Mouse (Mus musculus) G1E (cell line): ENCODE measurements around the gene Apba1. TPM values are rescaled to one million over a fixed set of nuclear protein-coding genes. Genes with fewer than 3 reads are reported as not detected.

Experiments used
- ATAC-seq: 2 replicates; pipeline ENCODE4 v1.8.0; 2016; ENCODE audit warnings: mild to moderate bottlenecking; ENCODE audit not compliant: insufficient number of reproducible peaks, poor library complexity, low FRiP score, severe bottlenecking; ENCODE audit errors: extremely low read depth
- DNase-seq: peaks from one replicate; pipeline ENCODE4 v3.0.0; 2012; ENCODE audit warnings: low spot score
- H3K27me3 ChIP-seq: 2 replicates; pipeline ENCODE4 v1.6.1; 2012; ENCODE audit warnings: mild to moderate bottlenecking, low read length, inconsistent platforms; ENCODE audit not compliant: insufficient read depth
- H3K36me3 ChIP-seq: replicated peaks from 2 replicates; pipeline ENCODE3; 2012; ENCODE audit warnings: mild to moderate bottlenecking, inconsistent platforms
- H3K4me1 ChIP-seq: 2 replicates; pipeline ENCODE4 v1.6.1; 2012; ENCODE audit warnings: low read depth, low read length, inconsistent platforms, mixed read lengths; ENCODE audit not compliant: insufficient read depth
- H3K4me3 ChIP-seq: 2 replicates; pipeline ENCODE4 v1.5.1; 2012; ENCODE audit warnings: low read depth, mild to moderate bottlenecking, inconsistent platforms, low read length, moderate library complexity, mixed read lengths
- H3K9me3 ChIP-seq: replicated peaks from 2 replicates; pipeline ENCODE4 v1.6.1; 2012; ENCODE audit warnings: inconsistent platforms
- CTCF ChIP-seq: IDR thresholded peaks from 2 replicates; pipeline ENCODE4 v1.5.1; 2012; ENCODE audit warnings: low read depth, low read length, inconsistent platforms, mixed read lengths
- GATA1 ChIP-seq: IDR thresholded peaks from 2 replicates; pipeline ENCODE4 v1.6.1; 2012; ENCODE audit warnings: borderline replicate concordance, low read length, inconsistent platforms, mixed read lengths
- GATA2 ChIP-seq: IDR thresholded peaks from 2 replicates; pipeline ENCODE4 v1.6.1; 2012; ENCODE audit warnings: low read depth, low read length, inconsistent platforms, borderline replicate concordance
- POLR2AphosphoS5 ChIP-seq: IDR thresholded peaks from 2 replicates; pipeline ENCODE4 v1.6.1; 2012; ENCODE audit warnings: low read depth, low read length, inconsistent platforms; ENCODE audit not compliant: insufficient replicate concordance
- TAL1 ChIP-seq: conservative IDR thresholded peaks from 2 replicates; pipeline ENCODE4 v1.6.1; 2012; ENCODE audit warnings: low read depth, low read length, inconsistent platforms, mixed read lengths
- polyA plus RNA-seq: library from polyadenylated mRNA; stranded (reverse); fragments of >175 nt; gene quantifications from 2 replicates; pipeline ENCODE4 v1.2.3, GENCODE M21; 2012
- total RNA-seq, 2 experiments: library from RNA; stranded (forward) in 1 of 2; stranded (reverse) in 1 of 2; fragments of 200-1000 nt in 1 of 2; fragments of >200 nt in 1 of 2; fragmentation: Nextera tagmentation in 1 of 2; gene quantifications; 2 replicates each; pipeline ENCODE4 v1.2.3; 2014 to 2017

The Apba1 gene
- total and polyA plus RNA-seq, 3 experiments: 0.16 TPM; not detected in 2

DNA sequence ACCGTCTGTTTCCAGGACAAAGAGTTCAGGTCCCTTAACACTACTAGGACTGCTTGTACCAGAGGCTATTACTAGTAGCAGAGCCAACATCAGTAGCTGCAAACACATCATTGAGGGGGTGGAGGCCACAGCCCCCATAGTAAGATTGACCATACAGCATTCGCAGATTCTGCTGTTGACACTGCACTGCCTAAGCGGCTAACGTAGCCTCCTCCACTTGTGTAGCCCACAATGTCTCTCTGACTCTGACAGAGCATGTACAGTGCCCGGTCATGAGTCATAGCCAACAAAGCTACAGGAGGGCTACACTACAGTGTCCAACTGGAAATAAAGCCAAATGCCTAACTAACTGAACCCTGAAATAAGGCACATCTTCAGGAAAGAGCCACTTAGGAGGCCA lies 166.9 kb downstream of the Apba1 start:
- DNase-seq (no peak), ATAC-seq (no peak)
- H3K9me3 ChIP-seq: no peaks in the 10 kb centered on the region
- no peaks in the 10 kb centered on the region; the same call in 1 of the 2 replicates for H3K27me3 ChIP-seq
- no peaks in the 10 kb centered on the region for H3K36me3 ChIP-seq
- TF ChIP-seq POLR2AphosphoS5: no peak
- TF ChIP-seq GATA1: no peak
- TF ChIP-seq GATA2: no peak
- TF ChIP-seq TAL1: no peak
- no peak for TF ChIP-seq CTCF
- H3K4me1 ChIP-seq: no peaks in the 10 kb centered on the region
- no peak overlapping the region for H3K4me3 ChIP-seq

DNA sequence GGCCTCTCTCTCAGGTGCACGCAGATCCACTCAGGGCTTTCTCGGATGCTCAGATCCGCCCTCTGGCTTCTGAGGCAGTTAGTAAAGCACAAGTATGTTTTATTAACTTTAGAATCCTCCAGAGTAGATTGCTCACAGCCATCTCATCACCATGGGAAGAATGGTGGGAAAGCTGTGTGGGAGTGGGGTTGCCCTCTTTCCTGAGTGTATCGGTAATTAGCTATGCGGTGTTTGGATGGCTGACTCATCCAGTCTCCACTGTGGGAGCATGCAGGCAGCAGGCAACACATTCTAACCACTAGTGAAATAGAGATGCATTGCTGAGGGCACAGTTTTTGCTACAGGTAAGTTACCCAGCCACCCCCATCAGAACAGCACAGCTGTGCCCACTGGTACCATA lies 172.1 kb downstream of the Apba1 start:
- no peaks in the 10 kb centered on the region for H3K27me3 ChIP-seq
- no peaks in the 10 kb centered on the region for H3K4me1 ChIP-seq
- no peaks in the 10 kb centered on the region for H3K36me3 ChIP-seq
- TF ChIP-seq GATA1 (no peak), GATA2 (no peak), TAL1 (no peak), POLR2AphosphoS5 (no peak), CTCF (no peak)
- H3K9me3 ChIP-seq: no peaks in the 10 kb centered on the region
- no peak for DNase-seq
- no peak for ATAC-seq
- H3K4me3 ChIP-seq: no peak overlapping the region

DNA sequence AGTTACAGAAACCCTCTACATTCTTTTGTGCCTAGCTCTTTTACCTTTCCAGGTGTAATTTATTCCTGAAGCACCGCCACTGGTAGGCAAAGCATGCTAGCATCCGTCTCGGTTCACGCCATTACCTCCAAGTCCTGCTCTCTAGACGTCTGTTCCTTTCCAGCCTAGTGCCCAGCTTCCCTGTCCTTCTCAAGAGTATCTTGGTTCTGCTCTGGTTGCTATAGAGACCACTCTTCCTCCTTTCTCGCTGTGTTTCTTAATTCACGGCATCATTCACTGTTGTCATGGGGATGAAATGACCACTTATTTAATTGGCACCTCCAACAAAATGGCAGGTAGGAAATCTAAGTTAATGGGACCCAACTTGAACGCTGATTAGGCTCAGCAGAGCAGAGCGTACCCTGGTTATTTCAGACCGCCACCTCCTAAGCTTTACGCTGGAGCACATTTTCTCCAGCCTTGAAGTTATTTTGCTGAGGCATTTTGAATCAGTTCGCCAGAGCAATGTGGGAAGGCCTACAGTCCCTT lies 182.8 kb downstream of the Apba1 start:
- ATAC-seq (no peak), DNase-seq (no peak)
- no peaks in the 10 kb centered on the region for H3K36me3 ChIP-seq
- H3K4me1 ChIP-seq: no peaks in the 10 kb centered on the region
- no peak for TF ChIP-seq POLR2AphosphoS5
- TF ChIP-seq GATA1: no peak
- no peak for TF ChIP-seq TAL1
- no peak for TF ChIP-seq GATA2
- TF ChIP-seq CTCF: no peak
- no peak overlapping the region for H3K4me3 ChIP-seq
- H3K27me3 ChIP-seq: no peaks in the 10 kb centered on the region
- H3K9me3 ChIP-seq: no peaks in the 10 kb centered on the region

DNA sequence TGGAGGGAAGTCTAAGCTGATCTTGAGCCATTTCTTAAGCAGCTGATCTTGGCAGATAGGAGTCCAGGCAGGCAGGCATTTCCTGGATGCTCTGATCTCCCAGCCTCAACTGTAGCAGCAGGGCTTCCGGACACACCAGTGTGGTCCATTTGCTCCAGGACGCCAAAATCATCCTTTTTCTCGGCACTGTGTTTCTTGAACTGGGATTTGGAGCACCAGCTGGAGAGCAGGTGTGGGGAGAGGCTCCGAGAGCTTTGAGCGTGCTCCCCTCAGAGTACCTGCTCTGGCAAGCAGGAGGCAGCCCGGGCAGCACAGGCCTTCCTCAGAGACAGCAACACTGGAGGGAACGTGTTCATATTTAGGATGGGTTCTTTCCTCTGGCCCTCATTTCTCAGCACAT lies 184.2 kb downstream of the Apba1 start:
- DNase-seq (no peak), ATAC-seq (no peak)
- Histone ChIP-seq H3K36me3 (no peaks in the 10 kb centered on the region), H3K4me1 (no peaks in the 10 kb centered on the region), H3K27me3 (no peaks in the 10 kb centered on the region), H3K9me3 (no peaks in the 10 kb centered on the region), H3K4me3 (no peak overlapping the region)
- no peak for TF ChIP-seq GATA1
- TF ChIP-seq GATA2: no peak
- TF ChIP-seq TAL1: no peak
- no peak for TF ChIP-seq CTCF
- no peak for TF ChIP-seq POLR2AphosphoS5

DNA sequence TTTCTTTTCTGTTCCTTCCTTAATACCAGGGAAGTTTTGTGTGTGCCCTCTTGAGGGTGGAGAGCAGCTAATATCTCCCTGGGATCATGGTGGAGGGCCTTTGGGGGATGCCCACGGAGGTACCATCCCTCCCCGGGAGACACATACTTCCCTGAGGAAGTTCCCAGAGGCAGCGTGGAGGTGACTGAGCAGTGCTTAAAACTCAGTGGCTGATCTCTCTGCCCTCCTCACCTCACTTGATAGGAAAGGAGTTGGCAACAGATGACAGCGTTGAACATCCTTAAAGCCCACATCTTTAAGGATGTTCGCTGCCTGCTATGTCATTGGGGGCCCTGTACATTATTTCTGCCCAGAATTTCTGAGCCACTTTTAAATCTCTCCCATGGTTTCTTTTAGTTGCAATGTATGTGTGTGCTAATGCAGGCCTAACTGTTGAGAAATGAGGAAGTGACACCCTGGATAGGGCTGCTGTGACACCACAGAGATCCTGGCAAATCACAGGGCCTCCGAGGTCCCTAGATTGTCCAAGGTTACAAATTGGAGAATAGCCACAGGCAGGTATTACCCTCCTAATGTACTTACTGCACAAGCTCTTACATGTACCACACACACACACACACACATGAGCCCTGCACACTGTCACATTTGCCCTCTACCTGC lies 187.5 kb downstream of the Apba1 start:
- no peak for TF ChIP-seq POLR2AphosphoS5
- no peak for TF ChIP-seq GATA1
- TF ChIP-seq TAL1: no peak
- no peak for TF ChIP-seq GATA2
- TF ChIP-seq CTCF: no peak

DNA sequence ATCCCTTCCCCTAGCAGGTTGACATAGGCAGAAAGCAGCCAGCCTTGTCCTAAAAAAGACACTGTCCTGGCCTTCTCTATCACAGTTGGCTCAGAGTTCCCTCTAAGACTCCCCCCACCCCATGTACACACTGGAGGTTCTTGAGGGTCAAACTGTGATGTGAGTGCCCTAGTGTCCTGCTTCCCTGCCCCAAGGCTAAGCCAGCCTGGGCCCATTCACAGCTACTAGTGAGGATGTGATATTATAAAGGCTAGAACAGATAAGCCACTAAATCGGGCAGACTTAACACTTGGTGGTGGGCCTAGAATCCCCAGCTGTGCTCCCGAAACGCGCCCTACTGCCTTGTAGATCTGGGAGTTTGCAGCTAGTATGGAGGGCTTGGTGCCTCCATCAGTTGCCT lies 188.1 kb downstream of the Apba1 start:
- ATAC-seq (no peak), DNase-seq (no peak)
- Histone ChIP-seq H3K4me3 (no peak overlapping the region), H3K4me1 (no peaks in the 10 kb centered on the region), H3K9me3 (no peaks in the 10 kb centered on the region), H3K36me3 (no peaks in the 10 kb centered on the region), H3K27me3 (peaks cover 2% of the 10 kb centered on the region; the same call in 1 of the 2 replicates)
- TF ChIP-seq POLR2AphosphoS5: no peak
- no peak for TF ChIP-seq GATA1
- no peak for TF ChIP-seq TAL1
- TF ChIP-seq GATA2: no peak
- no peak for TF ChIP-seq CTCF

More for the DNA sequence above, 187.5 kb downstream of the Apba1 start:
- ATAC-seq (no peak), DNase-seq (no peak)
- Histone ChIP-seq H3K27me3 (peaks cover 1% of the 10 kb centered on the region; the same call in 1 of the 2 replicates), H3K4me3 (no peak overlapping the region), H3K36me3 (no peaks in the 10 kb centered on the region), H3K4me1 (no peaks in the 10 kb centered on the region), H3K9me3 (no peaks in the 10 kb centered on the region)

DNA sequence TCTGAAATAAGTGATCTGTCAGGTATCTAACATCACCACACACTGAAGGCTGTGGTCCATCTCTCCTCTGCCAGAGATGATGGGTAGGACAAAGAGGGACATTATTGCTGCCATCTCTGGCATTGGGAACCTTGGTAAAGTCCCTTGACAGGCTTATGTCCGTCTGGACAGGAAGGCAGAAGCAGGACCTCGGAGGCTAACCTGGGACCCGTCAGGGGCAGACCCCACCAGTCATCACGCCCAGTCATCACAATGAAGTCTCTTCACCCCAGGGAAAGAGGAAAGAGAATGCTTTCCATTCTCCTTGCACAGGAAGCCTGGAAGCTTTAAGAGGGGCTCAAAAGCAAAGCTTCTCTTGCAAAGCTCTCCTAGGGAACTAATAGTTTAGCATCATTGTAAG lies 189.2 kb downstream of the Apba1 start:
- H3K4me3 ChIP-seq: no peak overlapping the region
- no peaks in the 10 kb centered on the region for H3K4me1 ChIP-seq
- TF ChIP-seq POLR2AphosphoS5 (no peak), GATA1 (no peak), TAL1 (no peak), CTCF (no peak), GATA2 (no peak)
- peaks cover 2% of the 10 kb centered on the region; the same call in 1 of the 2 replicates for H3K27me3 ChIP-seq
- DNase-seq (no peak), ATAC-seq (no peak)
- H3K9me3 ChIP-seq: no peaks in the 10 kb centered on the region
- H3K36me3 ChIP-seq: no peaks in the 10 kb centered on the region
